Mouse (Mus musculus): Measurements from ENCODE around the gene Cic.

GRCm38 (mm10) chr7:25303003-25303684, 35.6 kb downstream of the Cic start:
- TF ChIP-seq CTCF (IDR thresholded peaks at IDR 0.05; ENCODE audit: control insufficient read depth, insufficient read depth, low read length) (no peak), POLR2A (IDR thresholded peaks at IDR 0.05; ENCODE audit: borderline replicate concordance, control insufficient read depth, low read depth, low read length) (no peak)
